Mouse (Mus musculus) hindbrain, embryonic 12.5 days (tissue): Measurements from ENCODE around the gene Fbxl3. TPM values are rescaled to one million over a fixed set of nuclear protein-coding genes. Genes with fewer than 3 reads are reported as not detected.

Experiments
- ATAC-seq: fragments of 200-750 bp; cut with Nextera tagmentation; 2 replicates; pipeline ENCODE4 v1.8.0; 2017; ENCODE audit warnings: moderate TSS enrichment; ENCODE audit not compliant: low FRiP score
- H3K27ac ChIP-seq: fragments of 300-500 bp; sonication (generic); 2 replicates; pipeline ENCODE4 v1.5.1; 2016; ENCODE audit warnings: mild to moderate bottlenecking
- H3K27me3 ChIP-seq: fragments of 300-500 bp; sonication (generic); 2 replicates; pipeline ENCODE4 v1.6.1; 2016; ENCODE audit warnings: mild to moderate bottlenecking
- H3K36me3 ChIP-seq: fragments of 300-500 bp; sonication (generic); 2 replicates; pipeline ENCODE4 v1.6.1; 2016; ENCODE audit warnings: mild to moderate bottlenecking
- H3K4me1 ChIP-seq: fragments of 300-500 bp; sonication (generic); 2 replicates; pipeline ENCODE4 v1.6.1; 2016
- H3K4me2 ChIP-seq: fragments of 300-500 bp; sonication (generic); replicated peaks from 2 replicates; pipeline ENCODE4 v1.6.1; 2016; ENCODE audit warnings: mild to moderate bottlenecking
- H3K4me3 ChIP-seq: fragments of 300-500 bp; sonication (generic); 2 replicates; pipeline ENCODE4 v1.5.1; 2016; ENCODE audit warnings: mild to moderate bottlenecking
- H3K9ac ChIP-seq: fragments of 300-500 bp; sonication (generic); 2 replicates; pipeline ENCODE4 v1.6.1; 2016; ENCODE audit warnings: mild to moderate bottlenecking, moderate library complexity
- H3K9me3 ChIP-seq: fragments of 300-500 bp; sonication (generic); replicated peaks from 2 replicates; pipeline ENCODE4 v1.6.1; 2016; ENCODE audit warnings: mild to moderate bottlenecking
- whole genome bisulfite sequencing: fragments of 180-500 bp; shearing (Covaris S2); methylation state at CpG from one replicate; pipeline ENCODE4 v1.1.7; 2016; 5-methylcytosine and 5-hydroxymethylcytosine counted together
- polyA plus RNA-seq: library from polyadenylated mRNA; unstranded; fragments of >200 nt; fragmentation: Nextera tagmentation; extraction: Ambion mirVana; gene quantifications from 2 replicates; pipeline ENCODE4 v1.2.1, GENCODE M21; 2016

The Fbxl3 gene
- 32.4 and 34.5 TPM in 2 replicates for polyA plus RNA-seq

- under 1% methylated on average over 86 of the region's 88 CpGs for WGBS
- ATAC-seq = peak; percentile 87
- Histone ChIP-seq H3K9ac (peak within 1 kb of the TSS; percentile 98), H3K36me3 (0 out of 2 replicates have a peak, but pooled peaks cover 3% of the 10 kb centered on the region), H3K4me2 (peak within 1 kb of the TSS; percentile 65), H3K27ac (peak within 1 kb of the TSS; percentile 98), H3K9me3 (no peaks in the 10 kb centered on the region), H3K4me3 (peak within 1 kb of the TSS; percentile 85), H3K27me3 (no peaks in the 10 kb centered on the region), H3K4me1 (peaks cover 20% of the 10 kb centered on the region)
Observed at GRCm38 (mm10) chr14:103099238-103099933, at the start of gene Fbxl3. Gene Fbxl3 (minus strand): TSS chr14:103099566.

- ATAC-seq = no peak
- Histone ChIP-seq H3K27ac (no peak overlapping the region), H3K4me2 (no peak overlapping the region), H3K9ac (no peak overlapping the region), H3K36me3 (peaks cover 56% of the 10 kb centered on the region), H3K9me3 (no peaks in the 10 kb centered on the region), H3K27me3 (no peaks in the 10 kb centered on the region), H3K4me1 (no peaks in the 10 kb centered on the region), H3K4me3 (no peak overlapping the region)
- WGBS = 89% methylated on average over 2 of the region's 2 CpGs
Observed at GRCm38 (mm10) chr14:103131991-103132390, 32.6 kb upstream of the Fbxl3 start.

GRCm38 (mm10) chr14:103125756-103126155, 26.4 kb upstream of the Fbxl3 start:
- no peak for ATAC-seq
- Histone ChIP-seq H3K36me3 (peaks cover 68% of the 10 kb centered on the region), H3K27me3 (no peaks in the 10 kb centered on the region), H3K4me2 (no peak overlapping the region), H3K9me3 (no peaks in the 10 kb centered on the region), H3K9ac (no peak overlapping the region), H3K4me3 (no peak overlapping the region), H3K4me1 (no peaks in the 10 kb centered on the region), H3K27ac (no peak overlapping the region)
- WGBS = 93% methylated on average over 6 of the region's 6 CpGs

- Histone ChIP-seq H3K4me2 (no peak overlapping the region), H3K36me3 (peaks cover 58% of the 10 kb centered on the region), H3K4me1 (no peaks in the 10 kb centered on the region), H3K27ac (no peak overlapping the region), H3K9me3 (no peaks in the 10 kb centered on the region), H3K27me3 (no peaks in the 10 kb centered on the region), H3K4me3 (no peak overlapping the region), H3K9ac (no peak overlapping the region)
- ATAC-seq = no peak
- WGBS = 93% methylated on average over 3 of the region's 3 CpGs
Observed at GRCm38 (mm10) chr14:103114994-103115670, 15.8 kb upstream of the Fbxl3 start.

GRCm38 (mm10) chr14:103112606-103113363, 13.4 kb upstream of the Fbxl3 start:
- Histone ChIP-seq H3K4me3 (no peak overlapping the region), H3K36me3 (peaks cover 44% of the 10 kb centered on the region), H3K27ac (no peak overlapping the region), H3K4me2 (no peak overlapping the region), H3K27me3 (no peaks in the 10 kb centered on the region), H3K9ac (no peak overlapping the region), H3K9me3 (no peaks in the 10 kb centered on the region), H3K4me1 (no peaks in the 10 kb centered on the region)
- WGBS = 96% methylated on average over 3 of the region's 3 CpGs
- ATAC-seq = no peak

- H3K4me2 ChIP-seq = no peak overlapping the region
- WGBS = 88% methylated on average over 4 of the region's 4 CpGs
Observed at GRCm38 (mm10) chr14:103109971-103110370, 10.6 kb upstream of the Fbxl3 start.

GRCm38 (mm10) chr14:103106301-103106700, 6.9 kb upstream of the Fbxl3 start:
- ATAC-seq = no peak
- 97% methylated on average over 2 of the region's 2 CpGs for WGBS
- Histone ChIP-seq H3K27me3 (no peaks in the 10 kb centered on the region), H3K4me2 (no peak overlapping the region), H3K4me1 (no peaks in the 10 kb centered on the region), H3K9me3 (no peaks in the 10 kb centered on the region), H3K9ac (no peak overlapping the region), H3K27ac (no peak overlapping the region), H3K4me3 (no peak overlapping the region), H3K36me3 (no peaks in the 10 kb centered on the region)

More at GRCm38 (mm10) chr14:103109971-103110370, 10.6 kb upstream of the Fbxl3 start:
- Histone ChIP-seq H3K27ac (no peak overlapping the region), H3K4me3 (no peak overlapping the region), H3K9ac (no peak overlapping the region), H3K4me1 (no peaks in the 10 kb centered on the region), H3K36me3 (peaks cover 17% of the 10 kb centered on the region), H3K27me3 (no peaks in the 10 kb centered on the region), H3K9me3 (no peaks in the 10 kb centered on the region)
- ATAC-seq = no peak

GRCm38 (mm10) chr14:103102731-103103335, 3.5 kb upstream of the Fbxl3 start:
- 74% methylated on average over 10 of the region's 10 CpGs for WGBS
- peaks cover 3% of the 10 kb centered on the region for H3K4me1 ChIP-seq
- H3K27me3 ChIP-seq = no peaks in the 10 kb centered on the region
- no peak overlapping the region for H3K4me3 ChIP-seq
- ATAC-seq = no peak
- H3K36me3 ChIP-seq = no peaks in the 10 kb centered on the region
- H3K27ac ChIP-seq = no peak overlapping the region
- H3K4me2 ChIP-seq = no peak overlapping the region
- H3K9ac ChIP-seq = no peak overlapping the region
- H3K9me3 ChIP-seq = no peaks in the 10 kb centered on the region

GRCm38 (mm10) chr14:103102246-103102645, 2.9 kb upstream of the Fbxl3 start:
- no peak overlapping the region for H3K27ac ChIP-seq
- peaks cover 6% of the 10 kb centered on the region for H3K4me1 ChIP-seq
- no peak overlapping the region for H3K9ac ChIP-seq
- WGBS = 53% methylated on average over 6 of the region's 6 CpGs
- H3K9me3 ChIP-seq = no peaks in the 10 kb centered on the region
- H3K4me3 ChIP-seq = no peak overlapping the region
- no peak for ATAC-seq
- H3K27me3 ChIP-seq = no peaks in the 10 kb centered on the region
- no peak overlapping the region for H3K4me2 ChIP-seq
- H3K36me3 ChIP-seq = no peaks in the 10 kb centered on the region

- peaks cover 15% of the 10 kb centered on the region for H3K4me1 ChIP-seq
- 0 out of 2 replicates have a peak, but pooled peaks cover 3% of the 10 kb centered on the region for H3K36me3 ChIP-seq
- no peak for ATAC-seq
- no peak overlapping the region for H3K4me2 ChIP-seq
- H3K27ac ChIP-seq = no peak overlapping the region
- no peaks in the 10 kb centered on the region for H3K9me3 ChIP-seq
- H3K9ac ChIP-seq = no peak overlapping the region
- 76% methylated on average over 3 of the region's 3 CpGs for WGBS
- H3K27me3 ChIP-seq = no peaks in the 10 kb centered on the region
- H3K4me3 ChIP-seq = no peak overlapping the region
Observed at GRCm38 (mm10) chr14:103101171-103101570, 1.8 kb upstream of the Fbxl3 start.

GRCm38 (mm10) chr14:103100296-103100695, 930 bp upstream of the Fbxl3 start:
- 86% methylated on average over 13 of the region's 13 CpGs for WGBS
- no peaks in the 10 kb centered on the region for H3K9me3 ChIP-seq
- no peak overlapping the region for H3K9ac ChIP-seq
- no peak overlapping the region for H3K4me3 ChIP-seq
- peak overlapping the region; percentile 23; the same call in 1 of the 2 replicates for H3K27ac ChIP-seq
- ATAC-seq = no peak
- H3K4me1 ChIP-seq = peaks cover 20% of the 10 kb centered on the region
- no peaks in the 10 kb centered on the region for H3K27me3 ChIP-seq
- 0 out of 2 replicates have a peak, but pooled peaks cover 3% of the 10 kb centered on the region for H3K36me3 ChIP-seq
- no peak overlapping the region for H3K4me2 ChIP-seq
